13 mouse cellular contexts compared by ENCODE assay signal in genomic region chr5:122304541-122304940, GRCm38 (mm10). TPM values are rescaled to one million over a fixed set of nuclear protein-coding genes. Genes with fewer than 3 reads are reported as not detected.
DNase-seq lines count a peak whose midpoint lies in the region; ATAC-seq and TF ChIP-seq lines count a peak whose summit lies in the region.
"Had no signal": no experiment of that assay in that cellular context is flagged by ENCODE, and none has a peak within 500 bp of the region (broad histone marks: within the 10 kb centered on the region; RNA-seq: fewer than 3 reads in every experiment).

No protein-coding gene starts in this region.

- WGBS in heart, embryonic 16.5 days, result 54% methylated on average over 6 of the region's 6 CpGs
- WGBS in heart, embryonic 10.5 days, result 77% methylated on average over 6 of the region's 6 CpGs
- WGBS in lung, embryonic 14.5 days, result 66% methylated on average over 6 of the region's 6 CpGs
- 60% methylated on average over 6 of the region's 6 CpGs for WGBS in embryonic facial prominence, embryonic 14.5 days
- WGBS in stomach, embryonic 14.5 days, result 69% methylated on average over 6 of the region's 6 CpGs
- 85% methylated on average over 6 of the region's 6 CpGs for WGBS in forebrain, embryonic 15.5 days

- no peak for DNase-seq in heart, embryonic 10.5 days (ENCODE audit: low spot score)
- peak; percentile 59 for DNase-seq in lung, embryonic 14.5 days
- no peak for DNase-seq in lung, postnatal 4 days
- no peak for DNase-seq in embryonic facial prominence, embryonic 14.5 days (ENCODE audit: low spot score)
- DNase-seq: heart, postnatal 14 days; kidney, adult 11 months; thymus, postnatal 25 days had no signal

- H3K4me2 ChIP-seq in heart, embryonic 16.5 days (ENCODE audit: low read depth, low read length), result no peak overlapping the region
- H3K4me2 ChIP-seq in lung, embryonic 14.5 days, result no peak overlapping the region
- H3K4me2 ChIP-seq in embryonic facial prominence, embryonic 14.5 days (ENCODE audit: low read depth, low read length), result no peak overlapping the region
- no peak overlapping the region for H3K4me2 ChIP-seq in stomach, embryonic 14.5 days (replicated peaks; ENCODE audit: low read depth, low read length)
- H3K4me2 ChIP-seq in forebrain, embryonic 15.5 days (replicated peaks), result no peak overlapping the region

- no peak for TF ChIP-seq CTCF in lung, embryonic 14.5 days (IDR thresholded peaks at IDR 0.05; ENCODE audit: low read depth)

- H3K36me3 ChIP-seq in heart, embryonic 16.5 days (ENCODE audit: control insufficient read depth, insufficient read depth), result peaks cover 7% of the 10 kb centered on the region
- H3K36me3 ChIP-seq in heart, embryonic 10.5 days, result peaks cover 31% of the 10 kb centered on the region
- H3K36me3 ChIP-seq in lung, embryonic 14.5 days (ENCODE audit: insufficient read depth), result peaks cover 10% of the 10 kb centered on the region; the same call in 1 of the 2 replicates
- H3K36me3 ChIP-seq in embryonic facial prominence, embryonic 14.5 days (ENCODE audit: control insufficient read depth, insufficient read depth, low read length), result peaks cover 12% of the 10 kb centered on the region
- no peaks in the 10 kb centered on the region for H3K36me3 ChIP-seq in stomach, embryonic 14.5 days (ENCODE audit: control insufficient read depth, insufficient read depth, low read length)
- peaks cover 5% of the 10 kb centered on the region; the same call in 1 of the 2 replicates for H3K36me3 ChIP-seq in forebrain, embryonic 15.5 days

- H3K9ac ChIP-seq in heart, embryonic 16.5 days (ENCODE audit: low read length), result no peak overlapping the region
- no peak overlapping the region for H3K9ac ChIP-seq in lung, embryonic 14.5 days
- no peak overlapping the region for H3K9ac ChIP-seq in embryonic facial prominence, embryonic 14.5 days (ENCODE audit: low read depth, low read length)
- H3K9ac ChIP-seq in stomach, embryonic 14.5 days (replicated peaks; ENCODE audit: low read depth, low read length), result no peak overlapping the region
- H3K9ac ChIP-seq in forebrain, embryonic 15.5 days (replicated peaks), result no peak overlapping the region

- H3K4me1 ChIP-seq in heart, embryonic 16.5 days (ENCODE audit: control insufficient read depth, insufficient read depth, low read length), result peaks cover 38% of the 10 kb centered on the region
- peaks cover 34% of the 10 kb centered on the region for H3K4me1 ChIP-seq in heart, embryonic 10.5 days
- H3K4me1 ChIP-seq in lung, embryonic 14.5 days (ENCODE audit: insufficient read depth), result no peaks in the 10 kb centered on the region
- peaks cover 37% of the 10 kb centered on the region for H3K4me1 ChIP-seq in embryonic facial prominence, embryonic 14.5 days (ENCODE audit: control insufficient read depth, insufficient read depth, low read length)
- H3K4me1 ChIP-seq in stomach, embryonic 14.5 days (ENCODE audit: control insufficient read depth, insufficient read depth, low read length), result peaks cover 16% of the 10 kb centered on the region
- H3K4me1 ChIP-seq in forebrain, embryonic 15.5 days, result 0 out of 2 replicates have a peak, but pooled peaks cover 12% of the 10 kb centered on the region

- no peaks in the 10 kb centered on the region for H3K9me3 ChIP-seq in heart, embryonic 16.5 days (replicated peaks; ENCODE audit: control insufficient read depth, low read length)
- H3K9me3 ChIP-seq in heart, embryonic 10.5 days, result no peaks in the 10 kb centered on the region
- no peaks in the 10 kb centered on the region for H3K9me3 ChIP-seq in lung, embryonic 14.5 days (ENCODE audit: low read depth, low read length)
- H3K9me3 ChIP-seq in embryonic facial prominence, embryonic 14.5 days (ENCODE audit: control insufficient read depth, low read length), result no peaks in the 10 kb centered on the region
- no peaks in the 10 kb centered on the region for H3K9me3 ChIP-seq in stomach, embryonic 14.5 days (ENCODE audit: control insufficient read depth, low read depth, low read length)
- no peaks in the 10 kb centered on the region for H3K9me3 ChIP-seq in forebrain, embryonic 15.5 days
- H3K9me3 ChIP-seq: forebrain, embryonic 10.5 days had no signal

- H3K27ac ChIP-seq in heart, embryonic 16.5 days (ENCODE audit: low read length), result 0 out of 2 replicates have a peak overlapping the region, but pooled peaks have one; percentile 28
- H3K27ac ChIP-seq in heart, embryonic 10.5 days, result no peak overlapping the region
- H3K27ac ChIP-seq in lung, embryonic 14.5 days (ENCODE audit: low read depth), result no peak overlapping the region
- H3K27ac ChIP-seq in embryonic facial prominence, embryonic 14.5 days (replicated peaks; ENCODE audit: low read depth, low read length), result peak overlapping the region; percentile 66
- H3K27ac ChIP-seq in stomach, embryonic 14.5 days (ENCODE audit: low read length), result peak overlapping the region; percentile 12; the same call in 1 of the 2 replicates
- H3K27ac ChIP-seq in forebrain, embryonic 15.5 days (replicated peaks), result no peak overlapping the region
- H3K27ac ChIP-seq: forebrain, embryonic 10.5 days had no signal

- no peak overlapping the region for H3K4me3 ChIP-seq in heart, embryonic 16.5 days (ENCODE audit: low read length)
- H3K4me3 ChIP-seq in heart, embryonic 10.5 days, result no peak overlapping the region
- H3K4me3 ChIP-seq in lung, embryonic 14.5 days (ENCODE audit: low read depth, low read length), result no peak overlapping the region
- H3K4me3 ChIP-seq in embryonic facial prominence, embryonic 14.5 days (ENCODE audit: low read depth, low read length), result no peak overlapping the region
- no peak overlapping the region for H3K4me3 ChIP-seq in stomach, embryonic 14.5 days (ENCODE audit: low read depth, low read length)
- no peak overlapping the region for H3K4me3 ChIP-seq in forebrain, embryonic 15.5 days
- H3K4me3 ChIP-seq: forebrain, embryonic 10.5 days had no signal

- no peaks in the 10 kb centered on the region for H3K27me3 ChIP-seq in heart, embryonic 16.5 days (ENCODE audit: control insufficient read depth, insufficient read depth, low read length)
- no peaks in the 10 kb centered on the region for H3K27me3 ChIP-seq in heart, embryonic 10.5 days (ENCODE audit: insufficient read depth, poor library complexity, severe bottlenecking)
- H3K27me3 ChIP-seq in lung, embryonic 14.5 days (ENCODE audit: insufficient read depth, low read length), result no peaks in the 10 kb centered on the region
- no peaks in the 10 kb centered on the region for H3K27me3 ChIP-seq in embryonic facial prominence, embryonic 14.5 days (replicated peaks; ENCODE audit: control insufficient read depth, insufficient read depth, low read length)
- no peaks in the 10 kb centered on the region for H3K27me3 ChIP-seq in stomach, embryonic 14.5 days (ENCODE audit: control insufficient read depth, insufficient read depth, low read length)
- no peaks in the 10 kb centered on the region for H3K27me3 ChIP-seq in forebrain, embryonic 15.5 days
- H3K27me3 ChIP-seq: Patski had no signal

- ATAC-seq in heart, embryonic 16.5 days (replicated peaks; ENCODE audit: extremely low read depth, insufficient read depth, low FRiP score), result no peak
- no peak for ATAC-seq in lung, embryonic 14.5 days (ENCODE audit: insufficient read depth)
- ATAC-seq in embryonic facial prominence, embryonic 14.5 days (ENCODE audit: low read depth), result no peak
- no peak for ATAC-seq in stomach, embryonic 14.5 days (ENCODE audit: insufficient number of reproducible peaks, insufficient read depth, low FRiP score, low read depth)
- no peak for ATAC-seq in forebrain, embryonic 15.5 days (replicated peaks)
- ATAC-seq: CD4-positive, CD25-positive, alpha-beta regulatory T cell, adult 4 months had no signal

RNA-seq across cellular contexts. Expression of gene Pptc7, which starts 20.4 kb away (rescaled TPM):
- 15.0 and 15.5 TPM in 2 replicates for polyA plus RNA-seq in heart, embryonic 16.5 days (2015; fragmentation: Nextera tagmentation; extraction: Ambion mirVana)
- 9.1 and 9.9 TPM in 2 replicates for polyA plus RNA-seq in heart, embryonic 10.5 days (2016; fragmentation: Nextera tagmentation; extraction: Ambion mirVana)
- polyA plus RNA-seq in lung, embryonic 14.5 days (2014; fragmentation: Nextera tagmentation; extraction: Ambion mirVana), result 9.5 and 10.1 TPM in 2 replicates
- 7.9 and 8.1 TPM in 2 replicates for polyA plus RNA-seq in embryonic facial prominence, embryonic 14.5 days (2014; fragmentation: Nextera tagmentation; extraction: Ambion mirVana)
- polyA plus RNA-seq in stomach, embryonic 14.5 days (2014; fragmentation: Nextera tagmentation; extraction: Ambion mirVana), result 11.3 and 11.8 TPM in 2 replicates
- polyA plus RNA-seq in forebrain, embryonic 15.5 days (2015; fragmentation: Nextera tagmentation; extraction: Ambion mirVana), result 8.2 and 8.3 TPM in 2 replicates

RNA-seq across cellular contexts. Expression of gene Tctn1, which starts 40.3 kb away (rescaled TPM):
- polyA plus RNA-seq in heart, embryonic 16.5 days (2015; fragmentation: Nextera tagmentation; extraction: Ambion mirVana), result 2.9 and 3.2 TPM in 2 replicates
- 2.4 and 3.1 TPM in 2 replicates for polyA plus RNA-seq in heart, embryonic 10.5 days (2016; fragmentation: Nextera tagmentation; extraction: Ambion mirVana)
- polyA plus RNA-seq in lung, embryonic 14.5 days (2014; fragmentation: Nextera tagmentation; extraction: Ambion mirVana), result 5.7 and 6.9 TPM in 2 replicates
- polyA plus RNA-seq in embryonic facial prominence, embryonic 14.5 days (2014; fragmentation: Nextera tagmentation; extraction: Ambion mirVana), result 5.1 and 7.3 TPM in 2 replicates
- 6.5 and 8.2 TPM in 2 replicates for polyA plus RNA-seq in stomach, embryonic 14.5 days (2014; fragmentation: Nextera tagmentation; extraction: Ambion mirVana)
- polyA plus RNA-seq in forebrain, embryonic 15.5 days (2015; fragmentation: Nextera tagmentation; extraction: Ambion mirVana), result 4.2 and 4.5 TPM in 2 replicates

RNA-seq across cellular contexts. Expression of gene Rad9b, which starts 49.5 kb away (rescaled TPM):
- 8.1 and 11.0 TPM in 2 replicates for polyA plus RNA-seq in heart, embryonic 16.5 days (2015; fragmentation: Nextera tagmentation; extraction: Ambion mirVana)
- polyA plus RNA-seq in heart, embryonic 10.5 days (2016; fragmentation: Nextera tagmentation; extraction: Ambion mirVana), result 7.0 and 8.8 TPM in 2 replicates
- 5.3 and 6.4 TPM in 2 replicates for polyA plus RNA-seq in lung, embryonic 14.5 days (2014; fragmentation: Nextera tagmentation; extraction: Ambion mirVana)
- 8.0 and 9.8 TPM in 2 replicates for polyA plus RNA-seq in embryonic facial prominence, embryonic 14.5 days (2014; fragmentation: Nextera tagmentation; extraction: Ambion mirVana)
- polyA plus RNA-seq in stomach, embryonic 14.5 days (2014; fragmentation: Nextera tagmentation; extraction: Ambion mirVana), result 13.0 and 15.3 TPM in 2 replicates
- 17.6 and 17.8 TPM in 2 replicates for polyA plus RNA-seq in forebrain, embryonic 15.5 days (2015; fragmentation: Nextera tagmentation; extraction: Ambion mirVana)

RNA-seq across cellular contexts. Expression of gene Vps29, which starts 49.6 kb away (rescaled TPM):
- 198 and 200 TPM in 2 replicates for polyA plus RNA-seq in heart, embryonic 16.5 days (2015; fragmentation: Nextera tagmentation; extraction: Ambion mirVana)
- polyA plus RNA-seq in heart, embryonic 10.5 days (2016; fragmentation: Nextera tagmentation; extraction: Ambion mirVana), result 245 and 246 TPM in 2 replicates
- polyA plus RNA-seq in lung, embryonic 14.5 days (2014; fragmentation: Nextera tagmentation; extraction: Ambion mirVana), result 219 and 223 TPM in 2 replicates
- polyA plus RNA-seq in embryonic facial prominence, embryonic 14.5 days (2014; fragmentation: Nextera tagmentation; extraction: Ambion mirVana), result 211 and 218 TPM in 2 replicates
- polyA plus RNA-seq in stomach, embryonic 14.5 days (2014; fragmentation: Nextera tagmentation; extraction: Ambion mirVana), result 209 and 221 TPM in 2 replicates
- polyA plus RNA-seq in forebrain, embryonic 15.5 days (2015; fragmentation: Nextera tagmentation; extraction: Ambion mirVana), result 252 and 266 TPM in 2 replicates

Comparison
In these comparisons a context has a peak if more than half of its experiments do, and no peak if none do; other contexts are left out.
1. H3K27ac ChIP-seq: peak in heart, embryonic 16.5 days (single experiment), embryonic facial prominence, embryonic 14.5 days (single experiment) and stomach, embryonic 14.5 days (single experiment); none in heart, embryonic 10.5 days (single experiment), lung, embryonic 14.5 days (single experiment) and forebrain, embryonic 15.5 days (single experiment).